Mouse (Mus musculus) liver, adult 2 months (tissue): ENCODE results near the gene Brk1. TPM values are rescaled to one million over a fixed set of nuclear protein-coding genes. Genes with fewer than 3 reads are reported as not detected.
A peak's percentile ranks its signal among the peaks of the same experiment; 100 is the strongest.

Experiments
- DNase-seq: peaks from one replicate; pipeline ENCODE4 v3.0.0-alpha.2; 2011; ENCODE audit warnings: low read depth, low spot score; ENCODE audit errors: extremely low read depth
- H3K27ac ChIP-seq: fragments of 200-500 bp; replicated peaks from 2 replicates; pipeline ENCODE4 v1.5.1; 2012; ENCODE audit warnings: low read depth, mild to moderate bottlenecking, control low read depth, inconsistent platforms, low read length; ENCODE audit not compliant: insufficient read depth
- H3K27me3 ChIP-seq: fragments of 200-500 bp; 2 replicates; pipeline ENCODE4 v1.6.1; 2012; ENCODE audit warnings: mild to moderate bottlenecking, moderate library complexity, low read length, inconsistent platforms; ENCODE audit not compliant: control insufficient read depth, insufficient read depth
- H3K36me3 ChIP-seq: fragments of 200-500 bp; 2 replicates; pipeline ENCODE4 v1.6.1; 2012; ENCODE audit warnings: low read length, inconsistent platforms; ENCODE audit not compliant: control insufficient read depth, insufficient read depth
- H3K4me1 ChIP-seq: fragments of 200-500 bp; 2 replicates; pipeline ENCODE4 v1.6.1; 2011; ENCODE audit warnings: low read length; ENCODE audit not compliant: control insufficient read depth, insufficient read depth
- H3K4me3 ChIP-seq: fragments of 200-500 bp; 2 replicates; pipeline ENCODE4 v1.5.1; 2011; ENCODE audit warnings: low read depth, mild to moderate bottlenecking, control low read depth, low read length, moderate library complexity; ENCODE audit not compliant: insufficient read depth
- H3K79me2 ChIP-seq: fragments of 200-500 bp; 2 replicates; pipeline ENCODE4 v1.6.1; 2012; ENCODE audit warnings: inconsistent platforms, mild to moderate bottlenecking, low read length, moderate library complexity; ENCODE audit not compliant: control insufficient read depth, insufficient read depth
- H3K9ac ChIP-seq: fragments of 200-500 bp; 2 replicates; pipeline ENCODE4 v1.6.1; 2012; ENCODE audit warnings: low read depth, mild to moderate bottlenecking, control low read depth, inconsistent platforms, low read length
- CTCF ChIP-seq: fragments of 200-500 bp; IDR thresholded peaks from 2 replicates; pipeline ENCODE4 v1.5.1; 2011; ENCODE audit warnings: low read depth, low read length, control low read depth
- POLR2A ChIP-seq: fragments of 200-500 bp; IDR thresholded peaks from 2 replicates; pipeline ENCODE4 v1.6.1; 2011; ENCODE audit warnings: low read length, control low read depth; ENCODE audit not compliant: insufficient read depth; ENCODE audit errors: extremely low read depth
- WGBS: fragments of 180-500 bp; shearing (Covaris S2); methylation state at CpG from one replicate; pipeline ENCODE4 v1.1.7; 2018; 5-methylcytosine and 5-hydroxymethylcytosine counted together
- polyA plus RNA-seq: library from polyadenylated mRNA; depleted of rRNA; stranded (reverse); fragments of >200 nt; gene quantifications from 2 replicates; pipeline ENCODE4 v1.2.3, GENCODE M21; 2012
- total RNA-seq: library from RNA; depleted of rRNA; stranded (reverse); fragments of >200 nt; gene quantifications from 2 replicates; pipeline ENCODE4 v1.2.3, GENCODE M21; 2014

The Brk1 gene
- total and polyA plus RNA-seq, 2 experiments: 76.0 to 80.3 TPM

GRCm38 (mm10) chr6:113651626-113652025 is 47.1 kb downstream of the Brk1 start:
- peak; percentile 54 for DNase-seq
- Histone ChIP-seq H3K4me1 (peaks cover 36% of the 10 kb centered on the region), H3K4me3 (no peak overlapping the region), H3K79me2 (peaks cover 32% of the 10 kb centered on the region; the same call in 1 of the 2 replicates), H3K36me3 (peaks cover 12% of the 10 kb centered on the region; the same call in 1 of the 2 replicates), H3K9ac (no peak overlapping the region), H3K27me3 (no peaks in the 10 kb centered on the region), H3K27ac (peak overlapping the region; percentile 4; the same call in 1 of the 2 replicates)
- TF ChIP-seq POLR2A (no peak), CTCF (no peak)
- 42% methylated on average over 3 of the region's 3 CpGs for WGBS

GRCm38 (mm10) chr6:113653551-113653950 is 49.0 kb downstream of the Brk1 start:
- peak overlapping the region; percentile 61 for H3K27ac ChIP-seq

GRCm38 (mm10) chr6:113654102-113654501 is 49.5 kb downstream of the Brk1 start:
- H3K4me1 ChIP-seq: peaks cover 48% of the 10 kb centered on the region
- TF ChIP-seq POLR2A (no peak), CTCF (no peak)

More at GRCm38 (mm10) chr6:113653551-113653950, 49.0 kb downstream of the Brk1 start:
- H3K27me3 ChIP-seq: no peaks in the 10 kb centered on the region
- WGBS: 95% methylated on average over 7 of the region's 7 CpGs
- H3K36me3 ChIP-seq: peaks cover 2% of the 10 kb centered on the region; the same call in 1 of the 2 replicates
- peaks cover 46% of the 10 kb centered on the region for H3K4me1 ChIP-seq
- peaks cover 37% of the 10 kb centered on the region; the same call in 1 of the 2 replicates for H3K79me2 ChIP-seq
- TF ChIP-seq CTCF (no peak), POLR2A (no peak)
- H3K9ac ChIP-seq: no peak overlapping the region
- H3K4me3 ChIP-seq: no peak overlapping the region
- DNase-seq: no peak

GRCm38 (mm10) chr6:113654753-113655397 is 50.3 kb downstream of the Brk1 start:
- TF ChIP-seq CTCF (no peak), POLR2A (no peak)
- Histone ChIP-seq H3K36me3 (0 out of 2 replicates have a peak, but pooled peaks cover 2% of the 10 kb centered on the region), H3K9ac (0 out of 2 replicates have a peak overlapping the region, but pooled peaks have one; percentile 8), H3K79me2 (peaks cover 37% of the 10 kb centered on the region; the same call in 1 of the 2 replicates), H3K27ac (peak overlapping the region; percentile 61), H3K4me1 (peaks cover 47% of the 10 kb centered on the region), H3K4me3 (no peak overlapping the region), H3K27me3 (no peaks in the 10 kb centered on the region)
- DNase-seq: peak; percentile 67
- WGBS: 46% methylated on average over 16 of the region's 16 CpGs

More at GRCm38 (mm10) chr6:113654102-113654501, 49.5 kb downstream of the Brk1 start:
- Histone ChIP-seq H3K4me3 (no peak overlapping the region), H3K79me2 (peaks cover 37% of the 10 kb centered on the region; the same call in 1 of the 2 replicates), H3K27me3 (no peaks in the 10 kb centered on the region), H3K27ac (peak overlapping the region; percentile 61), H3K36me3 (0 out of 2 replicates have a peak, but pooled peaks cover 2% of the 10 kb centered on the region), H3K9ac (no peak overlapping the region)
- DNase-seq: peak; percentile 70
- WGBS: 19% methylated on average over 8 of the region's 8 CpGs

GRCm38 (mm10) chr6:113655475-113655874 is 50.9 kb downstream of the Brk1 start:
- no peak overlapping the region for H3K4me3 ChIP-seq
- TF ChIP-seq POLR2A (no peak), CTCF (no peak)
- H3K4me1 ChIP-seq: peaks cover 49% of the 10 kb centered on the region
- peaks cover 34% of the 10 kb centered on the region; the same call in 1 of the 2 replicates for H3K79me2 ChIP-seq
- 51% methylated on average over 3 of the region's 3 CpGs for WGBS
- H3K9ac ChIP-seq: no peak overlapping the region
- 0 out of 2 replicates have a peak, but pooled peaks cover 2% of the 10 kb centered on the region for H3K36me3 ChIP-seq
- DNase-seq: peak; percentile 69
- H3K27ac ChIP-seq: peak overlapping the region; percentile 61
- H3K27me3 ChIP-seq: no peaks in the 10 kb centered on the region

GRCm38 (mm10) chr6:113656847-113657246 is 52.3 kb downstream of the Brk1 start:
- no peak overlapping the region for H3K9ac ChIP-seq
- no peaks in the 10 kb centered on the region for H3K27me3 ChIP-seq
- peaks cover 24% of the 10 kb centered on the region; the same call in 1 of the 2 replicates for H3K79me2 ChIP-seq
- 23% methylated on average over 6 of the region's 6 CpGs for WGBS
- TF ChIP-seq CTCF (no peak), POLR2A (no peak)
- H3K4me1 ChIP-seq: peaks cover 53% of the 10 kb centered on the region
- DNase-seq: peak; percentile 99
- H3K36me3 ChIP-seq: no peaks in the 10 kb centered on the region
- H3K4me3 ChIP-seq: no peak overlapping the region
- H3K27ac ChIP-seq: peak overlapping the region; percentile 78
